Mouse (Mus musculus) CD4-positive, CD25-positive, alpha-beta regulatory T cell, adult 4 months (primary cell): Measurements from ENCODE around the gene Rtn1. TPM values are rescaled to one million over a fixed set of nuclear protein-coding genes. Genes with fewer than 3 reads are reported as not detected.
"Not testable (repeated sequence)": the region's sequence is repeated elsewhere in the genome, so short reads cannot be mapped to it uniquely, and the experiment has no call there.

ENCODE experiments used
- ATAC-seq: one replicate; pipeline ENCODE4 v1.8.0; 2017
- polyA plus RNA-seq, 2 experiments: library from polyadenylated mRNA; unstranded; fragments of 100-300 nt; shearing (Covaris generic); gene quantifications; one replicate each; pipeline ENCODE4 v1.2.1; 2017

Rtn1 gene
- polyA plus RNA-seq, 2 experiments from 2014 or later = not detected

- ATAC-seq = no peak
Measured at GRCm38 (mm10) chr12:72323778-72324177, 85.1 kb downstream of the Rtn1 start.

- ATAC-seq = no peak
Measured at GRCm38 (mm10) chr12:72315732-72316465, 93.0 kb downstream of the Rtn1 start.

GRCm38 (mm10) chr12:72310818-72311217 is 98.0 kb downstream of the Rtn1 start:
- no peak for ATAC-seq

GRCm38 (mm10) chr12:72308506-72308905 is 100.3 kb downstream of the Rtn1 start:
- ATAC-seq = no peak

GRCm38 (mm10) chr12:72306281-72306680 is 102.6 kb downstream of the Rtn1 start:
- ATAC-seq = no peak

GRCm38 (mm10) chr12:72305421-72305820 is 103.4 kb downstream of the Rtn1 start:
- no peak for ATAC-seq

GRCm38 (mm10) chr12:72304985-72305384 is 103.9 kb downstream of the Rtn1 start:
- ATAC-seq = no peak

GRCm38 (mm10) chr12:72304347-72304688 is 104.5 kb downstream of the Rtn1 start:
- ATAC-seq = no peak

GRCm38 (mm10) chr12:72303624-72304346 is 105.1 kb downstream of the Rtn1 start:
- no peak for ATAC-seq

- no peak for ATAC-seq
Measured at GRCm38 (mm10) chr12:72301431-72301830, 107.4 kb downstream of the Rtn1 start.

- ATAC-seq = no peak
Measured at GRCm38 (mm10) chr12:72300971-72301370, 107.9 kb downstream of the Rtn1 start.

GRCm38 (mm10) chr12:72298222-72298621 is 110.6 kb downstream of the Rtn1 start:
- no peak for ATAC-seq

- no peak for ATAC-seq
Measured at GRCm38 (mm10) chr12:72296552-72296951, 112.3 kb downstream of the Rtn1 start.

- not testable (repeated sequence) for ATAC-seq
Measured at GRCm38 (mm10) chr12:72293185-72293584, 115.7 kb downstream of the Rtn1 start.

- ATAC-seq = no peak
Measured at GRCm38 (mm10) chr12:72292566-72292965, 116.3 kb downstream of the Rtn1 start.

GRCm38 (mm10) chr12:72291266-72291665 is 117.6 kb downstream of the Rtn1 start:
- ATAC-seq = no peak

GRCm38 (mm10) chr12:72288215-72288614 is 120.6 kb downstream of the Rtn1 start:
- no peak for ATAC-seq

- no peak for ATAC-seq
Measured at GRCm38 (mm10) chr12:72287332-72288004, 121.4 kb downstream of the Rtn1 start.

GRCm38 (mm10) chr12:72285366-72286345 is 123.2 kb downstream of the Rtn1 start:
- ATAC-seq = no peak

- no peak for ATAC-seq
Measured at GRCm38 (mm10) chr12:72284576-72284975, 124.3 kb downstream of the Rtn1 start.

GRCm38 (mm10) chr12:72279129-72279875 is 129.6 kb downstream of the Rtn1 start:
- no peak for ATAC-seq
